Mouse (Mus musculus): Measurements from ENCODE around the gene Dhx16.

Dhx16 gene

GRCm38 (mm10) chr17:35919864-35920301 lies 40.3 kb downstream of the Dhx16 start:
- in situ Hi-C loops (cut with MboI, MseI), result no loop called here

- in situ Hi-C loops (cut with MboI, MseI), result no loop called here
These were observed 40.8 kb downstream of the Dhx16 start for GRCm38 (mm10) chr17:35920384-35920783.

DNA sequence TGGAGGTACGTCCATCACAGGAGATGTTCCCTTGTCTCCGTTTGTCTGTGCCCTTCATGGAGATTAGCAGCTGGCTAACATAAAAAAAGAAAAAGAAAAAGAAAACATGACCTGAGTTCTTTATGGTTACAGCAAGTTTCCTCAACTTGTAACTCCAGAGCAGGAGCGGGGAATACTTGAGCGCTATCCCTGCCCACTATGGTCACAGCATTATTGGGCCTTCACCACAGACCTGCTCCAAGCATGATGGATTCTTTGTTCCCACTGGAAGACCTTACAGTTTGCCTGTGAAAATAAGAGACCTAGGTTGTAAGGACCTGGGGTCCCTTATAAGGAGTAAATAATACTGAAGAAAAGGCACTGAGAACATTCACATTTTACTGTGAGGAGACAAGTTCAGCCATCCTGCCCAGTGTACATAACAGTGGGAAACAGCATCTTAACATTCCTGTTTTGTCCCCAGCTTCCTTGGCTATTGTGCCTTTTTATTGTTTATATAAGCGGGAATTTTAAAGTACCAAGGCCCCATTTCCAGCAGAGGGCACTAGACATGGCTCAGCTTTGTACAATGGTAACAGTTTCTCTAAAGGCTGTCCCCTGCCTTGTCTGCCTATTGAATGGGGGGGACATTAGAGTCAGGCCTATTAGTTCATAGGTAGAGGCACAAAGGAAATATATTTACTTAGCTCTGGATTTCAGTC lies 41.4 kb downstream of the Dhx16 start:
- in situ Hi-C loops (cut with MboI, MseI), result no loop called here

- in situ Hi-C loops (cut with MboI, MseI), result no loop called here
These were observed 42.1 kb downstream of the Dhx16 start for GRCm38 (mm10) chr17:35921710-35922109.

GRCm38 (mm10) chr17:35922566-35922965 lies 42.9 kb downstream of the Dhx16 start:
- in situ Hi-C loops (cut with MboI, MseI), result no loop called here

GRCm38 (mm10) chr17:35923281-35923680 lies 43.7 kb downstream of the Dhx16 start:
- in situ Hi-C loops (cut with MboI, MseI), result no loop called here

GRCm38 (mm10) chr17:35927471-35927870 lies 47.9 kb downstream of the Dhx16 start:
- in situ Hi-C loops (cut with MboI, MseI), result loop anchor here (5.0 kb wide), 2 partner anchors 35 to 105 kb away; partner anchors contain the start of gene H2-T23

- in situ Hi-C loops (cut with MboI, MseI), result loop anchor here (5.0 kb wide), 2 partner anchors 33 to 103 kb away; partner anchors contain the start of gene H2-T23
These were observed 49.9 kb downstream of the Dhx16 start for GRCm38 (mm10) chr17:35929534-35929933.

DNA sequence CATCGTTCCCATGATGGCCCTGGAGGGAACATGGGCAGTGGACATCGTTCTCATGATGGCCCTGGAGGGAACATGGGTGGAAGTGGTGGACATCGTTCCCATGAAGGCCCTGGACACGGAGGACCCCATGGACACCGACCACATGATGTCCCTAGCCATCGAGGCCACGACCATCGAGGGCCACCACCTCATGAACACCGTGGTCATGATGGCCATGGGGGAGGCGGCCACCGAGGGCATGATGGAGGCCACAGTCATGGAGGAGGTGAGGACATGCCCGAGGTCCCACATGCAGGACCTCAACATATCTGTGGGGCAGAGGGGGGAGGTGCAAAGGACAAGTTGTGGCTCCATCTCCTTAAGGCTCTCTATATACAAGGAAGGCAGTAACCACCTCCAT lies 51.0 kb downstream of the Dhx16 start:
- in situ Hi-C loops (cut with MboI, MseI), result no loop called here

DNA sequence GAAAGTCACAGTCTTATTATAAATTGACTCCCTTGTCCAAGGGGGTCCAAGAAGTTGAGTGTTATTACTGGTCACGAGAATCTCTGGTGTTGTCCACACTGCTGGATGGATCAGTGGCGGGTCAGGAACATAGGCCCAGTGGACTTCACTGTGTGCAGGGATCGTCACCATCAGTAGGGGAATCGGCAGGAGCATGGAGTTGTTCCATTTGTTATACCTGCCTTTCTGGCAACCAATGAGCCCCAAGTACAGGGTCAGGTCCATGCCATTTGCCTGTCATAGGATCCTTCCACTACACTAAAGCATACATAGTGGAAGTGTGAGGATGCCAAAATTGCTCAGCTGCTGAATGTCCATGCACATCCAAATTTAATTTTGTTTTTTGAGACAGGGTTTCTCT lies 53.0 kb downstream of the Dhx16 start:
- in situ Hi-C loops (cut with MboI, MseI), result no loop called here

DNA sequence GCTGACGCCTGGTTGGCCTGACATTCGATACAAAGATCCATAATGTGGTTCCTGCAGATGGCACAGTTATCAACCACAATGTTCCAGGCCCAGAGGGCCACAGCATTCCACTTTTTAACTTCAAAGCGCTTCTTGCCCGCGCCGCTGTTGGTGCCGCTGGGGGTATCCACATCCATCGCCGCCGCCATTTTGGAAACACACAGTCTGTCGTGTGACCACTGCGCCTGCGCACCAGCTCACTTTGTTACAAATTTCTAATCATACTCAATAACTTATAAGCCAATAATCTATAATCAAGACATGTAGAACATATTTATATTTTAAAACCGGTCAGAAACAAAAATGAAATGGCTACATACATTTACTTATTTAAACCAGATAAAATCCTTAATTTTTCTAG lies 56.1 kb downstream of the Dhx16 start:
- in situ Hi-C loops (cut with MboI, MseI), result loop anchor here (5.0 kb wide), 1 partner anchor 52 kb away; no protein-coding TSS in a partner anchor

- in situ Hi-C loops (cut with MboI, MseI), result loop anchor here (5.0 kb wide), 1 partner anchor 49 kb away; no protein-coding TSS in a partner anchor
These were observed 58.2 kb downstream of the Dhx16 start for GRCm38 (mm10) chr17:35937700-35938348.

DNA sequence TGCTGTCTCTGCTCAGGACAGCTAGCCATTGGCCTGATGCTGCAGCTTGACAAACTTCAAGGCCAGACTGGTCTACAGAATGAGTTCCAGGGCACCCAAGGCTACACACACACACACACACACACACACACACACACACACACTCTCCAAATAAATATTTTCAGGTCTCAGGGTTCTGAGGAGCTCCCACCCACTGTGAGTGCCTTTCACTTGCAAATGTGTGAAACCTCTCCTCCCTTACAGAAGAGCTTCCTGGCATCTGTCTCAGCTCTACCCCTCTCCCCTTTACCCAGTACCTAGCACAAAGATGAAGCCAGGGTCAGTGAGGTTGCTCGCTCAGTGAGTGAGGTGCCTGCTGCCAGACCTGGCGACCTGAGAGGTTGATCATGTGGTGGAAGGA lies 59.5 kb downstream of the Dhx16 start:
- in situ Hi-C loops (cut with MboI, MseI), result loop anchor here (5.0 kb wide), 1 partner anchor 48 kb away; no protein-coding TSS in a partner anchor

DNA sequence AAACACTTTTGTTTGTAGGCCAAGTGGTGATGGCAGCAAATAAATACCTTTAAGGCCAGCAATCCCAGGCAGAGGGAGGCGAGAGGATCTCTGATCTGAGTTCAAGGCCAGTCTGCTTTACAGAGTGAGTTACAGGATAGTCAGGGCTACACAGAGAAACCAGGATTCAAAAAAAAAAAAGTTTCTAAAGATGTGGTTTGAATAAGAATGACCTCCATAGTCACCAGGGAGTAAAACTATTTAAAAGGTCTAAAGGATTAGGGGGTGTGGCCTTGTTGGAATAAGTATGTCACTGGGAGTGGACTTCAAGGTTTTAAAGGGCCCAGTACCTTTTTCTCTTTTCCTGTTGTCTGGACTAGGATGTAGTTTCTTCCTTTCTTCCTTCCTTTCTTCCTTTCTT lies 60.3 kb downstream of the Dhx16 start:
- in situ Hi-C loops (cut with MboI, MseI), result loop anchor here (5.0 kb wide), 1 partner anchor 47 kb away; no protein-coding TSS in a partner anchor

All from regulatory T cell (primary cell).